Mouse (Mus musculus) layer of hippocampus, adult 2 months (tissue): Measurements from ENCODE around the gene Fubp3. TPM values are rescaled to one million over a fixed set of nuclear protein-coding genes. Genes with fewer than 3 reads are reported as not detected.

ENCODE experiments used
- DNase-seq, 2 experiments: peaks; one replicate each; pipeline ENCODE4 v3.0.0; 2022; ENCODE audit warnings: low spot score in 2 of 2
- H3K27ac ChIP-seq: fragments of 200-600 bp; 2 replicates; pipeline ENCODE4 v1.8.1; 2022
- H3K4me3 ChIP-seq: fragments of 200-600 bp; 2 replicates; pipeline ENCODE4 v1.8.1; 2022; ENCODE audit warnings: mild to moderate bottlenecking
- CTCF ChIP-seq: fragments of 200-600 bp; conservative IDR thresholded peaks from 2 replicates; pipeline ENCODE4 v1.8.1; 2022; ENCODE audit warnings: antibody characterized with exemption, mild to moderate bottlenecking, moderate library complexity
- total RNA-seq, 2 experiments: library from RNA; stranded (reverse); gene quantifications; 2 replicates each; pipeline ENCODE4 v1.2.3; 2021

The Fubp3 gene
- total RNA-seq, 2 experiments from 2014 or later: 41.3 to 42.1 TPM

DNA sequence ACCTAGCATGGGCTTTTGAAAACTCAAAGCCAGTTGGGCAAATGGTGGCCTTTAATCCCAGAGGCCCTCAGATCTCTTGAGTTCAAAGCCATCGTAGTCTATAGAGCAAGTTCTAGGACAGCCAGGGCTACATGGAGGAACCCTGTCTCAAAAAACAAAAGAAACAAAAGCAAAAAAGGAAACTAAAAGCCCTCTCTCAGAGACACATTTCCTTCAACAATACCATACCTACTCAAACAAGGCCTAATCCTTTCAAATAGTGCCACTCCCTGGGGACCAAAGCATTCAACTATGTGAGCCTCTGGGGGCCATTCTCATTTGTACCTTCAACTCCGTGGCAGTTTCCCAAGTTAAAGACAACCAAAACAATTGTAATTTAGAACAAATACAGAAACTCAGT lies 9.2 kb downstream of the Fubp3 start:
- Histone ChIP-seq H3K4me3 (no peak overlapping the region), H3K27ac (no peak overlapping the region)
- no peak for DNase-seq
- no peak for TF ChIP-seq CTCF

DNA sequence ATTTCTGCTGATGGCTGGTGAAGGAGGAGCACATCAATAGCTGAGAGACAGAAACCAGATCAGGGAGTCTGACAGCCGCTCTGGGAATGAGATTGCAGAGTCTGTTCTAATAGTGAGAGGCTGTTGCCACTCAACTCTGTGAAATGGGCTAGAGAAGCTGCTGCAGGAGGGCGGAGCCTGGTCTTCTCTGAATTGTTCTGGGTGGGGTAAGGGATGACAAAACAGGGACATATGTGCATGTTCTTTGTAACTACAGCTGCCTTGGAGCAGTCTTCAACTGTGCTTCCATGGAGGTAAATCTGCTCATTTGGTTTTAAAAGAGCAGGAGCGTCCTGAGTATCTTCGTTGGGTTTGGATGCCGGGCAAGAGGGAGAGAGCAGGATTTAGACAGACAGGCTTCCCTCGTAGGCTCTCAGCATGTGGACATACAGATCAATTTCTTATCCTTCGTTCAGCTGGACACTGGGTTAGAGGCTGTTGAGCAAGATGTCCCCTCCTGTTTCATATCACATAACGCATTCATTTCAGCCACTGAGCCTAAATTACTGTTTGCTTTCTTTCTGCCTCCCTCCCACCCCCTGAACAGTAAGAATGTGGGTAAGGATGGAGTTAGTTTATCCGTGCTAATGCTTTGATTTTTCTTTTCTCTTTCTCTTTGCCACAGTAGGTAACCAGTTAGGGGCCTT lies 19.5 kb downstream of the Fubp3 start:
- DNase-seq: peak in 1 of 2 experiments; percentile 52
- peak overlapping the region; percentile 14; the same call in 1 of the 2 replicates for H3K27ac ChIP-seq
- no peak overlapping the region for H3K4me3 ChIP-seq
- no peak for TF ChIP-seq CTCF

DNA sequence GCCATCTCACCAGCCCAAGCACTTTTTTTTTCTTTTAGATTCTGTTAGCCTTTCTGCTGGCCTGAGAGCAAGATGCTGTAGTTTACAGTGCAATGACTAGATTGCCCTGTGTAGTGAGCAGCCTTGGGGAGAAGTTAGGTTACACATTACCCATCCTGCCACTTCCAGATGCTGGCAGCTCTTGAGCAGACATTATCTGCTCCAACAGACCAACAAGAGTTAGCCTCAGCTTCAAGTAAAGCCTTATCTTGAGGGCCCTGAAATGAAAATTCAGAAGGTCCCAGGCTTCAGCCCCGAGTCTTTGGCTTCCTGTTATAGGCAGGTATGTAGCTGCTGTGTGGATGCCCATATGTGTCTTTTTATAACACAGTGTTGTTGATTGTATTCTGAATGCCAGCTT lies 35.1 kb downstream of the Fubp3 start:
- TF ChIP-seq CTCF: no peak
- DNase-seq: no peak
- Histone ChIP-seq H3K27ac (no peak overlapping the region), H3K4me3 (no peak overlapping the region)

DNA sequence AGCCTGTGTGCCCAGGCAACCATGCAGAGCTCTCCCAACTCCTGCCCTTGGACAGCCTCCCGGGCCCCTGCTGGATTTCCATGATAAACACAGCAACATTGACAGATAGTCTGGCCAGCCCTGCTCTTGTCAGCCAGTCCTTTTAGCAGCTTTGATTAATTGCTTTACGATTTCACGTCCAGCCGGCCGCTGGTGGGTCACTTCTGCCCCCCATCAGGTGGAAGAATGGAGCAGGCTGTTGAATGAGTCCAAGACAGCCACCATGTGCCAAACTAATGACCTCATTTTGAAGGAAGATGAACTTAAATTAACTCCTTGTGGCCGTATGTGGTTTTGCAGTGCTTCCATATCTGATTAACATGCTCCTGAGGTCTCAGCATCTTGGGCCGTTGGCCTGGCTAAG lies 37.4 kb downstream of the Fubp3 start:
- no peak for DNase-seq
- Histone ChIP-seq H3K27ac (no peak overlapping the region), H3K4me3 (no peak overlapping the region)
- TF ChIP-seq CTCF: peak; percentile 53

DNA sequence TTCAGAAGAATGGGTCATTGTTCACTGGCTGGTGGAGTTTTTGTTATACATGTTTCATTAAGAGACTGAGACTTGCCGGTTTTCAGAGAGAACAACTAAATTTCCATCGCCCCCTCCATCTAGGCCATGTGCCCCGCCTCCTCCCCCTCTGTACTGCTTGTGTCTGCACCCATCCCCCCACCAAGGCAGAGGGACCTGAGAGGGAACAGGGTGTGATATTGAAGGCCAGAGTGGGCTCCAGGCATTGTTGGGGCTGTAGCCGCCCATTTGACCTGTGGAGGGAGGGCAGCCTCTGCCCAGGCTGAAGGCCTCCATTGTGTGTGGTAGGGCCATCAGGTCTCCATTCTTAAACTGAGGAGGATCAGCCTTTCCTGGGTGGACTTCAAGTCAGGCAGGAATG lies 38.5 kb downstream of the Fubp3 start:
- no peak for DNase-seq
- no peak overlapping the region for H3K4me3 ChIP-seq
- no peak overlapping the region for H3K27ac ChIP-seq
- TF ChIP-seq CTCF: no peak

DNA sequence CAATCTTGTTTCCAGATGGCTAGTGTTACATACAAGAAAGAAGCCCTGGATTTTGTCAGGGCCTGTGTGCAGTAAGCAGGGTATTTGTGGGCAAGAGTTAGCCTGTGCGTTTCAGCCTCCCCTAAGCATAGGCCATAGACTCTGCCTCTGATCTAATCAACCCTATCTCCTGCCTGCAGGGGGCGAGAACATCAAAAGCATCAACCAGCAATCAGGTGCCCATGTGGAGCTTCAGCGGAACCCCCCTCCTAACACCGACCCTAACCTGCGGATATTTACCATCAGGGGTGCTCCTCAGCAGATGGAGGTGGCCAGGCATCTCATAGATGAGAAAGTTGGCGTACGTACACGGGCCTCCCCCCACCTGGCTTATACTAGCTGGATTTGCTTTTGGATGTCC lies 38.9 kb downstream of the Fubp3 start:
- Histone ChIP-seq H3K4me3 (no peak overlapping the region), H3K27ac (no peak overlapping the region)
- DNase-seq: no peak
- TF ChIP-seq CTCF: peak; percentile 62

DNA sequence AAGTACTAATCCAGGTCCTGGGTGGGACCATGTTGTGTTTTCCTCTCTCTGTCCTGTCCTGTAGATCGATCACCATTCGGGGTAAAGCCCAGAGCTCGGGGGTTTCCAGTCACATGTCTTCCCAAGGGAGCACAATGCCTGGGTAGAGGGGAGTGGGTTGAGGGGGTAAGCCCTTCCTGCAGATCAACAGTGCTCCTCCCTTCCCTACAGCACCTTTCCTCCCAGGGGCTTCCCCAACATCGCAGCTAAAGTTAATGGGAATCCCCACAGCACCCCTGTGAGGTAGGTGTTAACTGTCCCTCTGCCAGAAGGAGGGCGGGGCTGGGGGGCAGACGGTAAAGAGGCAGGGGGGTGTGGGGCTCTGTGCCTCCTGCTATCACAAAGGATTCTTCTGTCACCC lies 40.2 kb downstream of the Fubp3 start:
- Histone ChIP-seq H3K4me3 (no peak overlapping the region), H3K27ac (no peak overlapping the region)
- no peak for TF ChIP-seq CTCF
- DNase-seq: no peak

DNA sequence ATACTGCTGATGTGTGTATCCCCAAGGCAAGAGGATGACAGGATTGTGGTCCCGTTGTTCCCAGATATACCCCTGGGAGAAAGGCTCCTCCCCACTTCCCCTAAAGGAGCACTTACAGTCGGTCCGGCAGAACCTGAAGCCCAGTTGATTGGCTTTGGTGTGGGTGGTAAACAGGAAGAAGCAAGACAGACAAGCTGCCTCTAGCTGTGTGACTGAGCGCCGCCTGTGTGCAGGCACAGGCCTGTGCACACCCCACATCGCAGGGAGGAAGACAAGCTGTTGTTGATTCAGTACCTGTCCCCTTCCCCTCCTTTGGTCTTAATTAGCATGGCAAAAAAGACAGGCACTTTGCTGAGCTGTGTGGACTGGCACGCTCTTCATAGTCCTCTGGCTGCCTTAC lies 41.3 kb downstream of the Fubp3 start:
- no peak for TF ChIP-seq CTCF
- Histone ChIP-seq H3K27ac (no peak overlapping the region), H3K4me3 (no peak overlapping the region)
- no peak for DNase-seq

DNA sequence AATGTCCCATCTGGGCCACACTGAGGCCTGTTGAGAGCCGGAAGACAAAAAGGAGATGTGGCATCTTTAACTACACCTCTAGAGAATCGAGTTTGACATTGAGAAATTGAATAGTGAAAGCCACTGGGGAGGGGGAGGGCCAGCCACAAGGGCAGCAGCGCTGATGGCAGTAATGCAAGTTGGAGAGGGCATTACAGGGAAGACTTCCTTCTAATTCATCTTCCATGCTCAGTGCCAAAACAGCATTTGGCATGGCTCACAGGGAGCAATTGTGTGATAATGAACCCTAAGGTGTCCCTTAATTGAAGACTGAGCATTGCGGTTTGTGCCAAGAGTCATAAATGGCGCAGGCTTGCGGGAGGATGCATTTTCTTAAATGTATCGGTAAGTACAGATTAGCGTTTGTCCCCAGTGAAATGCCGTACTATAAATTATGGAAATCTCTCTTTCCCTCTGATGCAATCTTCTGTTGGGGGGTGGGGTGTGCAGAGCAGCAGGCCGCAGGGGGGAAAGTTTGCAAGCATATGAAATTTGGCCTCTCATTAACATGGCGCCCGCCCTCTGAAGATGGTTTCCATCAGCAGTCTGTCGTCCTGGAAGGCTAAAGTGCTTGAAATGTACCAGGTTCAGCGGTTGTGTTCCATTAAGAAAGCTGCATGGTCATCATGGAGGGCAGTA lies 46.2 kb downstream of the Fubp3 start:
- Histone ChIP-seq H3K4me3 (no peak overlapping the region), H3K27ac (no peak overlapping the region)
- no peak for TF ChIP-seq CTCF
- DNase-seq: no peak

DNA sequence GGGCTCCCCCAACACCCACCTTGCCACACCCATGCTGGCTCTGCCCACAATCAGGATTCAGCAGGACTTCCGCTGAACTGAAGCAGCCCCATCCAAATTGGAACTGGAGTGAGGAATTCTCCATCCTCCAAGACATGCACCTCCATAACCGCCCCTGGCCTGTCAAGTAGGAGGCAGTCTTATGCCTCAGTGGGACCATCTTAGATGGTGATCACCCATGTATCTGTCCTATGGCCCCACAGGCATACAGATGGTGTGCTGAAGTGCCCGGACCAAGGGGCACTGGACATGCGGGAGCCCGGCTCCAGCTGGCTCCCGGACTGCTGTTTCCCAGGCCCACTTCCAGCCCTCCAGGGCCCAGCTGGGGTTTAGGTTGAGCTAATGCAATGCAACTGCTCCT lies 46.8 kb downstream of the Fubp3 start:
- Histone ChIP-seq H3K27ac (no peak overlapping the region), H3K4me3 (no peak overlapping the region)
- DNase-seq: no peak
- TF ChIP-seq CTCF: no peak

DNA sequence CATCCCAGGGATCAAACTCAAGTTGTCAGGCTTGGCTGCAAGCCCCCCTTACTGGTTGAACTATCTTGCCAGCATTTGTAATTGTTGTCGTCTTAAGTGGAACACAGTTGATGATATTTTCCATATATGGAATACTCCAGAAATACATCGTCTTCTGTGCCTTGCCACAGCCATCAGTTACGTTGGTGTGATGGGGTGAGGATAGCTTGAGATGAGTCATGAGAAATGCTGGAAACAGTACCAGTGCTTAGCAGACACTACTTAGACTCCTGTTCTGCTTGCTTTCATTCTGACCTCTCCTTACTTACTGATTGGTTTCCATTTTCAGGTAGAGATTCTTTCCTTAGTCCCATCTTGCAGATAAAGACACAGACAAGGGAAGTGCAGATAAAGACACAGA lies 61.1 kb downstream of the Fubp3 start:
- no peak for DNase-seq
- Histone ChIP-seq H3K27ac (no peak overlapping the region), H3K4me3 (no peak overlapping the region)
- no peak for TF ChIP-seq CTCF

DNA sequence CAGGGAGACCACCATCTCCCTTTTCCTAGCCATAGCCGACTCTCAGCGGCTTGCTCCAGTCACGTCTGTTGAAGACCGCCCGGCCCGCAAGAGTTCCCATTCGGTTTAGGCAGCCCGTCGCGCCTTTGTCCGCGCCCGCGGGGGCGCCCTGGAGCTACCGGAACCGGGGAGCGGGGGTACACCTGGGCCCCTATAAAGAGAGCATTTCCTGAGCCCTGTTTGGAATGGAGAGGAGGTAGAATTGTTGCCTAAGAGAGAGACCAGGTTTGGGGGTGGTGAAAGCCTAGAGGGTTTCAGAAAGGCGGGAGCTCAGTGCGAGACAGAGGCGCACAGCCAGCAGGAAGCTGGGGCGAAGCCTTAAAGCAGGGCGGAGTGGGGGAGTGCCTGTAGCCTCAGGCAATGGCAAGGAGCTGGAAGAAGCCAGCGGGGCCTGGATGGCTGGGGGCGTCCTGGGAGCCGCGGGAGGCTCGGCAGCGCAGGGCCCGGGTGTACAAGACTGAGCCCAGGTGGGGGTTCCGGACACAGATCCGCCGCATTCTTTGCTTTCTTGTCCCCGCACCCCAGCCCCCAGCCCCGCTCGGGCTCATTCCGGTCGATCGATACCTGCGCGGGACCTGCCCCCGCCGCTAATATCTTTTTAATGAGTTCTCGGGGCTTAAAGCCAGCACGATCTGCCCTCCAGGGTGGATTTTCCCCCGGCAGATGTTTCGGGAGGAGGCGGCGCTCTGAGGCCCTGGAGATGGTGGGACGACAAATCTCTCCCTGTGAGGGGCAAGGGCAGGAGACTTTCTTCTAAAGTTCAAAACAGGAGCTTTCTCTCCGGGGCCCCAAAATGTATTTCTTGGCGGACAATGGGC lies 63.1 kb downstream of the Fubp3 start:
- DNase-seq: no peak
- no peak overlapping the region for H3K4me3 ChIP-seq
- TF ChIP-seq CTCF: no peak
- H3K27ac ChIP-seq: no peak overlapping the region

DNA sequence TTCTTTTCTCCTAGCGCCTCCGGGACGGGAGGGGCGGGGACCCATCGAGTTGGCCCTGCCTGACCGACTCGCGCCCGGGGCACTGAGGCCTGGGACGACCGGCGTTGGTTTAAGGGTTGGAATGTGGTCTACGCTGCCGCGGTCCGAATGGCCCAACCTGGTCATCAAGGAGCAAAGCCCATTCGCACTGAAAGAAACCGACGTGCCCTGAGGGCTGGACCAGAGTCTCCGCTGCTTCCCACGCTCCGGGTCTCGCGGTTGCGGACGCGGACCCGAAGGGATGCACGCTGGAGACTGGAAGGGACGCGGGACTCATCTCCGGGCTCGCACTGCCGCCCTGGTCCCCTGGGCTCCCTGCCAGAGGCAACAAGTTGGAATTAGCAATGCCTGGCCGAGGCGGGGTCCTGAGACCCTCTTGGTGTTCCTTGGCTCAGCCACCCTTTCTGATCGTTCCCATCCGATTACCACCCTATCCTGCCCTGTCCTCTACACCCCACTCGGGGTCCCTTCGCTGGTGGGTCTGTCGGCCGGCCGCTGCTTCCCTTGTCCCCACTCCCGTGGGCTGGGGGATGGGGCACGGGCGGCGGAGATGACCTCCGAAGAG lies 63.8 kb downstream of the Fubp3 start:
- Histone ChIP-seq H3K4me3 (no peak overlapping the region), H3K27ac (no peak overlapping the region)
- TF ChIP-seq CTCF: no peak
- no peak for DNase-seq
